Mouse (Mus musculus) lung, postnatal 10 days (tissue): Measurements from ENCODE around the gene Ap1g2.

Experiments
- DNase-seq: peaks from one replicate; pipeline ENCODE4 v3.0.0; 2021

The Ap1g2 gene

DNA sequence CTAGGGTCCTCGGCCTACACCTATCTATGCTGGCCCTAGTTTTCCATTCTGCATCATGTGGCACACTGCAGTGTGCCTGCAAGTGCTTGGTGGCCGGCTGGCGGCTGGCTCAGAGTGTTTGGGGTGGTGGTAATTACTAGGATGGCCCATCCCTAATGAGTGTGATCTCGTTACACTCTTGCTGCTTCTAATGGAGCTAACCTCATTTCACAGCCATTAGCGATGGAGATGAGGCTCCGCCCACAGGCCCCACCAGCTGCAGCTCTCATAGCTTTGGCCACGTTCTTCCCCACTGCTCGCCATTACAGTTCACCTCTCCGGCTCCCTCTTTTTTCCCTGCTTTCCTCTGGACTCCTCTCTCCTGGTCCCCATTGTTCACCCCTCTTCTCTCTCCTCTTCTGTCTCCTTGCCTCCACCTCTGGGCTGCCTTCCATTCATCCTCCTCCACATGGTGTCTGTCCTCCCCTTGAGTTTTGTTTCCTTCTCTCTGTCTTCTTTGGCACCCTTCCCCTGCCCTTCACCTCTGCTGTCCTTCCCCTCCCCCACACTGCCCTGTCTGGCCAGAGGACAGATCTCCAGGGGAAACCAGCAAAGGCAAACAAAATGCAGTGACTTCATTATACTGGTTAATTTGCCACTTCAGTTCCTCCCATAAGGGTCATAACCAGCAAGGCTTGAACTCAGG, 20.9 kb downstream of the Ap1g2 start:
- no peak for DNase-seq

DNA sequence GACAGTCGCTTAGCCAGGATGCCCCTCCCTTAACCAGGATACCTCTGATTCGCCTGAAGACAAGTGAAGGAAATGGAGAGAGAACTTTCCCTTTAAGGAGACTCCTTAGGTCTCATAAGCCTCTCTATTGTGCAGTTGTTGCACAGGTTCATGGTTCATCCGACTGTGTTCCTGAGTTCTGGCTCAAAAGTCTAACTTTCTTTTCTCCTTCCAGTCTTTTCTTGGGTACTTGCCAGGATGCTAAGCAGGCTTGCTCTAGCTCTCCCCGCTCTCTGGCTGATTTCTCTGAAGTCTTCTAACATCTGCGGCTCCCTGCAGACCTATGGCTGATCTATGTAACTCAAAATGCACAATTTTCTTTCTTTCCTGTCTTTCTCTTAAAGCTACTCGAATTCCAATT, 22.9 kb downstream of the Ap1g2 start:
- no peak for DNase-seq

- DNase-seq = no peak
Measured at GRCm38 (mm10) chr14:55081105-55081504, 25.3 kb downstream of the Ap1g2 start.

GRCm38 (mm10) chr14:55079214-55079970, 27.0 kb downstream of the Ap1g2 start:
- peak; percentile 78 for DNase-seq

DNA sequence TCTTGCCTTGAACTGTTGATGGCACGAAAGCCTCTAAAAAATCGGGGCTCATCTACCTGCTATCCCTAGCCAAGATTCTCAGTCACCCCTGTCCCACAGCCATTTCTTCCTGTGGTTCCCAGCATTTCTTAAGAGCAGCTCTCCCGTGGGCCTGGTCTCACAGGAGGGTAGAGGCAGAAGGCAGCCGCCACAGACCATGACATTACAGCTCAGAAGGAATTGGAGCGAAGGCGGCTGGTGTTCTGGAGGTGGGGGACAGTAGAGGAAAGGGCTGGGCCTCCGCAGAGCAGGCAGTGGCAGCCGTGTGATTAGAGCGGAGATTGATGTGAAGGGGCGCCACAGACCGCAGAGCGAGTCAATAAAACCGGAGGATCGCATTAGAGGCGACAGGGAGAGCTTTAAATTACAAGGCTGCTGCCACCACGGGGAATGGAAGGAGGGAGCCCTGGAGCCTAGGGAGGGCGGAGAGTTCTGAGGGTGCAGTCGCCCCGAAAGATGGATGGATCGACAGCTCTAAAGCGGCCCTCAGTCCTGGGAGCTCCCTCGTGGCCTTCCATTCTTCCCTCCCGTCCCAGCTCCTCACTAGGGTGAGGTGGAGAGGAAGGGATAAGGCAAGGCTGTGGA, 27.9 kb downstream of the Ap1g2 start:
- DNase-seq = no peak

DNA sequence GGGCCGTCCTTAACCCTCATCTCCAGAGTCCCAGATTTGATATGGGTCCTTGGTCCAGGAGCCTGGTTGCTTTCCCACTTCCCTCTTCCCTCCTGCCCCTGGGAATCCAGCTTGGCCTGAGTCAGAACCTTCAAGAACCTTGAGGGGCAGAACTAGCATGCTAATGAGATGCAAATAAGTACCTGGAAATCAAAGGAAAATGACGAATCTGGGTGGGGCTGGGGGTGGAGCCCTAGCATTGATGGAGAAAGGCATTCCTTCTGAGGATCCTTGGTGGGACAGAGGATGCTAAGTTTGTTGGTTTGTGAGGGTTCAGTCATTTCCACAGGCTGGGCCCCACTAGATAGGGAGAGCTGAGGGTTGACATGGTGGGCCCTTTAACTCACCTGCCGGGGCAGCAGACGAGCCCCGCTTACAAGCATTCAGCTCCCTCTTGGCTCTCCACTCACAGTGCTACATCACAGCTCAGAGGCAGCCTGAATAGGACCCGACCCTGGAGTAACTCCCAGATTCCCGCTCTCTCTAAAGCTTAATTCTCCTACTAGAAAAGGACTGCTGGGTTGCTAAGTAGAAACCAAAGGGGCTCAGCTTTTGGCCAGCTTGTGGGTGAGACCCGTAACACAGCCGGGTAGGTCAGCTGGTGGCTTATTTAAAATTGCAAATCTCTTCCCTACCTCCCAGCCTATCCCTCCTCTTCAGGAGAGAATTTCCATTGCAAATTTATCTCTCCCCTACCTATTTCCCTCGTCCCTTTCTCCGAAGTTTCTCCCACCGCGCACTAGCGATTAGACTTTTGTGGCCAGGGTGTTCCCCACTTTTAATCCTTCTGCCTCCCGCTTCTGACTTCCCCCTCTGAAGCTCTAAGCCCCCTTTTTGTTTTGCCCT, 28.7 kb downstream of the Ap1g2 start:
- no peak for DNase-seq

DNA sequence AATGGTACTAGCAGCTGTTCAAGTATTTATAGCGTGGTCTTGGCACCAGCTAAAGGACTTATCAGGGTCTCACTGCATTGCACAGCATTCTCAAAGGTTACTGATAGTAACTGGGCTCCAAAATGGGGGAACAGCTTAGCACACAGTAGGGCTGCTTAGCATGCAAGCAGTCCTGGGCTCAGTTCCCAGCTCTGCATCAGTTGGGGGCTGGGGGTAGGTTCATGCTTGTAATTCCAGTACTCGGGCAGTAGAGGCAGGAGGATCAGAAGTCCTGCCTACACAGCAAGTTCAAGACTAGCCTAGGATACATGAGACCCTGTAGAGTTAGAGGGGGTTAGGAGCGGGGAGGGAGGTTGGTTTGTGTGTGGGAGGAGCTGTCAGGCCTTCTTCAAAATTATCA, 29.4 kb downstream of the Ap1g2 start:
- DNase-seq = no peak

GRCm38 (mm10) chr14:55076224-55076623, 30.2 kb downstream of the Ap1g2 start:
- DNase-seq = no peak

DNA sequence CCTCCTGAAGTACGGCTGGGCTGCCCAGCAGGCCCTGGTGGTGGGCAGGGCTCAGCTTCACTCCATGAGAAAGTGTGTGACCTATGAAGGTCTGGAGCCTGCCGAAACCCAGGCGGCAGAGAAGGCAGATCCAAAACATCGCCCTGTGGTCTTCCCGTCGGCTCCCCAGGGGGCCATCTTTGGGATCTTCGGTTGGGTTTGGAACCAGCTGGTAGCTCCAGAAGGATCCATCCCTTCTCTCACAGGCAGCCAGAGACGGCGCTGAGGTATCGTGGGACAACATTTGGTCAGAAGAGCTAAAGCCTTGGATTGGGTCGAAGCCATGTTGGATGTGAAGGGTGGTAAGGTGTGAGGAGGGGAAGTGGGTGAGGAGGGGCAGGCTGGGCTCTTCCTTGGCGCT, 32.0 kb downstream of the Ap1g2 start:
- no peak for DNase-seq

- no peak for DNase-seq
Measured at GRCm38 (mm10) chr14:55071756-55072155, 34.6 kb downstream of the Ap1g2 start.

- no peak for DNase-seq
Measured at GRCm38 (mm10) chr14:55066042-55066441, 40.4 kb downstream of the Ap1g2 start.

GRCm38 (mm10) chr14:55065391-55065790, 41.0 kb downstream of the Ap1g2 start:
- DNase-seq = no peak

GRCm38 (mm10) chr14:55064481-55065370, 41.7 kb downstream of the Ap1g2 start:
- no peak for DNase-seq

GRCm38 (mm10) chr14:55063581-55064381, 42.6 kb downstream of the Ap1g2 start:
- no peak for DNase-seq

GRCm38 (mm10) chr14:55063117-55063516, 43.3 kb downstream of the Ap1g2 start:
- no peak for DNase-seq

DNA sequence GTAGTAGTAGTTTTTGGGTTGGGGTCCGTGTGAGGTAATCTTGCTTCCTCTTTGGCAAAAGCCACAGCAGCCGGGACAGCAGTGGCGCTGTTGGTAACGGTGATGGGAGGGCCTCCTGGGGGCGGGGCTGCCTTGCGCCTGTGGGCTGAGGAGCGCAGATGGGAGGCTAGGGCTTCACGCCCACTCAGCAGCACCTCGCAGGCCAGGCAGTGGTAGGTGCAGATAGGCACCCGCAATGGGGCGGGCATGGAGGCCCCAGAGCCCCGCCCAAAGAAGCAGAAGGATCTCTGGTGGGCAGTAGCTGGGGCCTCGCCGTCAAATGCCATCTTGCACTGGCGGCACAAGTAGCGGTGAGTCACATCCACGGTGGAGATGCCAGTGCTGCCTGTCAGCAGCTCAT, 43.8 kb downstream of the Ap1g2 start:
- DNase-seq = no peak

GRCm38 (mm10) chr14:55061845-55062244, 44.5 kb downstream of the Ap1g2 start:
- DNase-seq = no peak

GRCm38 (mm10) chr14:55059931-55060330, 46.5 kb downstream of the Ap1g2 start:
- no peak for DNase-seq

- no peak for DNase-seq
Measured at GRCm38 (mm10) chr14:55059009-55059408, 47.4 kb downstream of the Ap1g2 start.

- peak; percentile 43 for DNase-seq
Measured at GRCm38 (mm10) chr14:55055167-55055834, 51.1 kb downstream of the Ap1g2 start.
